Mouse (Mus musculus): ENCODE measurements around the gene Gm47969.

The Gm47969 gene

DNA sequence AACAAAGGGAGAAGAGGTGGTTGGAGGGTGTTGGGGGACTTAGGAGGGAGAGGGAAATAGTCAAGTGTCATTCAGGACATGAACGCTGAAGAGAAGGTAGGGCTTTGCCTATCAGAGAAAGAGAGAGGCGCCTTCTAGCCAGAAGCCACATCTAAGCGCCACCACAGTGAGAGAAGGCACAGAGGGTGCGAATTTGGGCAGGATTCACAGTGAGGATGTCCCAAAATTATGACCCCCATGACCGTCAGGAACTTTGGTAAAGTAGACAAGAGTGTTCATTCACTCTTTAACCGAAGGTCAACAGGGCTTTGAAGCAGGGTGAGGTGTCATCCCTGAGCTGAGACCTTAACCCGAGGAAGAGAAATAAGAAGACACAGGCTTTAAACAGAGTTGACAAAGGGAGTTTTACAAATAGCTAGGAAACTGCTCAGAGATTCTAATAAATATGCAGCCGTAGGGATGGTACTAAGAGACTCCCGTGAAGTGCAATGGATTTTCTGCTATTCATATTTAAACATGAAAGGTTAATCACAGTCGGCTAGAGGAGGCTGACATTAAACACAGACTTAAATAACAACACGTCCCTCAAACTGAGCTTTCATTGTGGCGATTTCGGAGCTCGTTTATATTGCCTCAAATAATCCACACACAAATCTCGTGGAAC is 30.9 kb downstream of the Gm47969 start:
- in situ Hi-C loops (cut with MboI; ENCODE audit: low sequenced_read_pairs): no loop called here

DNA sequence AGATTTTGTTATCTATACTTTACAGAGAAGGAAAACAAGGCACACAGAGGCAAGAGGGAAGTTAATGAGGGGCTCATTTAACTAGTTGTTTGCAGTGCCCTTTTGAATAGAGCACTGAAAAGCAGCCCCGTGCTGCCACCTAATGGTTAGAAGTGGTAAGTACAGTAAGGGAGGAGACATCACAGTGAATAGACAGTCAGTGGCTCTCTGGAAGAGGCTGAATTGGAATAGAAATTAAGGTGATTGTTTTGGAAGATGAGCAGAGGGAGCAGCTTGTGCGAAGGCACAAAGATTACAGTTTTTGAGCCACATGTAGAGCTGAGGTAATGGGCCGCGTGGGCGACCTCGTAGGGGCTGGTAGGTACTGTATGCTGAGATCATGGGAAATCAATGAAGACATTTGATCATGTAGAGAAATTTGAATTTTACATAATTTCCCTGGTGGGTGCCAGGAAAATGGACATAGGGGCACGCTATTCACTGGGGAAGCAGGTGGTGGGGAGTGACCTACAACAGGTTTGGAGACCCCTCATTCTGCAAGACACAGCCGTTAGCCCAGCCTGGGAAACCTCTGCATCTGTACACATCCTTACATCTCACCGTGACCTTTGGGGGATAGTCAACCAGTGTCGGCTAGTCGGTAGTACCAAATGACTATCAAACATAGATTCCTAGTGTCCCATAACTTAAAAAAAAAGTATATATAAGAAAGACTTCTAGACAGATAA is 31.6 kb downstream of the Gm47969 start:
- in situ Hi-C loops (cut with MboI; ENCODE audit: low sequenced_read_pairs): no loop called here

DNA sequence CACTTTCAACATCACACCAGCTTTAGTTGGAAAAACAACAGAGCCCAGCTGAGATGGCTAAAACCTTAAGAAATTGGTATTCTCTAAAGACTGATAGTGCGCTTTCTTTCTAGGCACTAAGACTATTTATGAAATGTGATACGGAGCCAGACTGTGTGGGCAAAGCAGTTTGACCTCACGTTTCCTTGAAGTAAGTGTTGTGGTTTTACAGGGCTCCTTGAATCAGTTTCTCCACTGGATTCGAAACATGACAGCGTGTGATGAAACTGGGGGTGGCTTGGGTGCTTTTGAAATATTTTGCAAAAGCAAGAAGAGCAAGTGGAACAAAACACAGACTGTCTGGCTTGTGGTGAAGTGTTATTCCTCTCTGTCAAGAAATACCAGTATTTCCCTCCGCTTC is 32.3 kb downstream of the Gm47969 start:
- in situ Hi-C loops (cut with MboI; ENCODE audit: low sequenced_read_pairs): no loop called here

DNA sequence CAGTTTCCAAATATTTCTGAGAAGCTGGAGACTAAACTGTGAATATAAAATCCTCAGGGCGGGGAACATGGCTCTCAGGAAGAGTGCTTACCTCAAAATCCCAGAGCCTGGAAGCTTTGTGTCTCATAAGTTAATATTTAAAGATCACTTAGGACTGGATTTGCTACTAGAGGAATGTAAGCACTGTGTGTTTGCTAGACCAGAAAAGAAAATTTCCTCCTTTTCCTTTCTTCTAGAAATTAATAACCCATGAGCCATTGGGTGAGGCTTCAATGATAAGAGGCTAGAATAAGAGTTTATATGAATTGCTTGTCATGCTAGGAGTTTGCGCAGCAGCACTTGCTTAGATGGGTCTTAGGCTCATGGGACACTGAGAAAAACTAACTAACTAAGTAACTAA is 40.1 kb downstream of the Gm47969 start:
- in situ Hi-C loops (cut with MboI; ENCODE audit: low sequenced_read_pairs): no loop called here

DNA sequence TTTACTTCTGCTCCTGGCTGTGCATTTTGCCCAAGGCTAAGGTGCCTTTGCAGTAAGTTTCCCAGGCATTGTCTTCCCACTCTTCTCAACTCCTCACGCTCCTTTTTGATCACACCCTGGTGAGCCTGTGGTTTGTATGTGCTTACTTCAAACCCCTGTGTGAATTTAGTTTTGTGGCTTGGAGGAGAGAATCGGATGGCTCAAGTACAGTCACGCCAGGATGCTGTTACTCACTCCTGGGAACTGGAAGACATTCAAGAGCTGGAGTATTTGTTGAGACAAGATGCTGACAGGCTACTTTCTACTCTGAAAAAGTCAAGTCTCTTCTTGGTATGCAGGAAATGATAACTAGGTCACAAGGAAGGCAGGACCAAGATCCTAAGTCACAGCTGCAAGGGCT is 46.5 kb downstream of the Gm47969 start:
- in situ Hi-C loops (cut with MboI; ENCODE audit: low sequenced_read_pairs): no loop called here

Data from CH12F3 (cell line).